Mouse (Mus musculus): ENCODE results near the gene Ptcd1. TPM values are rescaled to one million over a fixed set of nuclear protein-coding genes. Genes with fewer than 3 reads are reported as not detected.

Gene Ptcd1
- total RNA-seq (2012; rRNA removed) = 20.4 and 21.0 TPM in 2 replicates
- polyA plus RNA-seq (2012; ENCODE audit: insufficient read depth in 1 of 2, insufficient read length in 2 of 2, low read depth in 1 of 2, low replicate concordance in 2 of 2, missing spikeins in 1 of 2) = 10 to 100 TPM in 1 of 2 experiments, not detected in 1; 22.3 TPM

DNA sequence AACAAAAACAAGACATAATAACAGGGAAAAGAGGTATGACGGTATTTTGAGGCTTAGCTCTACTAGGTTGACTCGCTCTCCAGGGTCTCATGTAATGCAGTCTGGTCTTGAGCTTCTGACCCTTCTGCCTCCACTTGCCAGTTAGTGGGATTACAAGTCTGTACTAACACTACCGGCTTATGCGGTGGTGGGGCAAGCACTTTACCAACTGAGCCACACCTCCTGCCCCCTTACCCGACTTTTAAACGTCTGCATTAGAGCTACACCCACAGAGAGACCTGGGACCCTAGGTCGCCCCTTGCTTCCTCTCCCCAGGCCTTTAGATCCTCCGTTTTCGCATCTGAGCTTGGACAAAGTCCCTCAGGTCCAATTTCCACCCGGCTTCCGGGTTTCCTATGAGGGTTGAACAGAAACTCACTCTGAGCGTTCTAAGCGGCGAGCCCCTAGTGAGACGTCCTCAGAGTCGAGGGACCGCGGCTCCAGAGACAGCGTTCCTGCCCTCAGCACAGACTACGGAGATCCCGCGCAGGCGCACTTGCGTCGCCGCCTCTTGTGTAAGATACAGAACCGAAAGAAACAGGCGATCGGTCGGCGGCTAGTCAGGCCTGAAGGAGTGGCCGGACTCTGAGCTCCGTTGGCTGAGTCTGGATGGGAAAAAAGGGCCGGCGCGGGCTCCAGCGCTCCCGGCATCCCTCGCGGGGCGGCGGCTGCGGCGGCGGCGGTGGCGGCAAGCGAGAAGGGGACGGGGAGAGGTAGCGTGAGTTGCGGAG lies at the start of gene Ptcd1, which contains the start of gene Cpsf4:
Gene Ptcd1, minus strand, starts transcription at position 573 of the 770 bp plus-strand sequence.
Gene Cpsf4, plus strand, starts transcription at position 678 of the 770 bp plus-strand sequence.
- DNase-seq (ENCODE audit: low read depth, low spot score) = peak; percentile 99
- Histone ChIP-seq H3K4me1 (ENCODE audit: control insufficient read depth in 1 of 2, insufficient read depth in 2 of 2, low read length in 2 of 2) (peaks cover 0 to 10% of the 10 kb centered on the region in 2 experiments; a peak in 3 of 4 replicates), H3K9me3 (replicated peaks; ENCODE audit: insufficient read depth, low read length) (no peaks in the 10 kb centered on the region), H3K27me3 (ENCODE audit: control insufficient read depth in 1 of 2, insufficient read depth in 2 of 2, low read length in 2 of 2) (no peaks in the 10 kb centered on the region), H3K27ac (ENCODE audit: control insufficient read depth, low read depth, low read length) (peak within 1 kb of the TSS; percentile 81), H3K36me3 (ENCODE audit: control insufficient read depth in 1 of 2, insufficient read depth in 2 of 2, low read length in 2 of 2) (peaks cover 6 to 9% of the 10 kb centered on the region in 2 experiments), H3K4me3 (ENCODE audit: control insufficient read depth in 1 of 2, insufficient read depth in 1 of 2, low read depth in 2 of 2, low read length in 2 of 2) (peak within 1 kb of the TSS; percentile 97 to 99), H3K9ac (ENCODE audit: control insufficient read depth, low read depth, low read length, poor library complexity, severe bottlenecking) (peak within 1 kb of the TSS; percentile 94), H3K79me2 (ENCODE audit: control insufficient read depth, insufficient read depth, low read length, poor library complexity) (peaks cover 31% of the 10 kb centered on the region)
- TF ChIP-seq NRF1 (IDR thresholded peaks at IDR 0.05; ENCODE audit: insufficient read depth, low read depth, low read length, poor library complexity, severe bottlenecking) (peak; percentile 94), POLR2A (IDR thresholded peaks at IDR 0.05; ENCODE audit: control insufficient read depth in 1 of 2, insufficient read depth in 1 of 2, low read depth in 1 of 2, low read length in 2 of 2, poor library complexity in 1 of 2) (peak; percentile 7 to 92; a peak in 2 of 4 replicates), SMC3 (IDR thresholded peaks at IDR 0.05; ENCODE audit: low read depth, low read length) (no peak), POLR2AphosphoS2 (IDR thresholded peaks at IDR 0.05; ENCODE audit: low read length) (peak; percentile 87), MYC (IDR thresholded peaks at IDR 0.05; ENCODE audit: low read depth, low read length) (peak; percentile 35; the same call in 1 of the 2 replicates), TCF12 (IDR thresholded peaks at IDR 0.05; ENCODE audit: low read depth, low read length) (peak; percentile 54), ZC3H11A (IDR thresholded peaks at IDR 0.05; ENCODE audit: low read depth, low read length) (no peak), ETS1 (IDR thresholded peaks at IDR 0.05; ENCODE audit: low read depth, low read length) (peak; percentile 58; the same call in 1 of the 2 replicates), TBP (IDR thresholded peaks at IDR 0.05; ENCODE audit: low read depth, low read length) (peak; percentile 81), HCFC1 (IDR thresholded peaks at IDR 0.05; ENCODE audit: low read depth, low read length) (peak; percentile 94), ZNF384 (IDR thresholded peaks at IDR 0.05; ENCODE audit: low read depth, low read length) (peak; percentile 70), MAX (IDR thresholded peaks at IDR 0.05; ENCODE audit: low read length) (peak; percentile 13; the same call in 1 of the 2 replicates), MXI1 (IDR thresholded peaks at IDR 0.05; ENCODE audit: low read depth, low read length) (peak; percentile 76), KAT2A (conservative IDR thresholded peaks at IDR 0.05; ENCODE audit: low read depth, low read length) (no peak; the same call in 1 of the 2 replicates), POLR2AphosphoS5 (IDR thresholded peaks at IDR 0.05; ENCODE audit: borderline replicate concordance, low read depth, low read length) (no peak), EP300 (IDR thresholded peaks at IDR 0.05; ENCODE audit: low read depth in 1 of 2, low read length in 2 of 2) (0 out of 4 replicates have a peak, but pooled peaks of 1 of the 2 experiments have one; percentile 11), ZMIZ1 (IDR thresholded peaks at IDR 0.05; ENCODE audit: low read depth, low read length) (0 out of 2 replicates have a peak, but pooled peaks have one; percentile 63), ELF1 (IDR thresholded peaks at IDR 0.05; ENCODE audit: low read depth, low read length) (peak; percentile 65; the same call in 1 of the 2 replicates), CHD2 (IDR thresholded peaks at IDR 0.05; ENCODE audit: low read length) (no peak), GABPA (IDR thresholded peaks at IDR 0.05; ENCODE audit: low read depth, low read length) (no peak), NELFE (IDR thresholded peaks at IDR 0.05; ENCODE audit: low read depth, low read length) (peak; percentile 92), SIN3A (IDR thresholded peaks at IDR 0.05; ENCODE audit: low read length) (peak; percentile 99), MAZ (IDR thresholded peaks at IDR 0.05; ENCODE audit: low read depth, low read length) (peak; percentile 83), USF1 (IDR thresholded peaks at IDR 0.05; ENCODE audit: low read depth, low read length) (no peak), MYB (IDR thresholded peaks at IDR 0.05; ENCODE audit: low read depth, low read length) (no peak)

Measured in MEL (cell line).